Mouse (Mus musculus) liver, embryonic 14.5 days (tissue): ENCODE results near the gene Nrn1.

ENCODE experiments used
- CTCF ChIP-seq: IDR thresholded peaks from 2 replicates; pipeline ENCODE4 v1.5.1; 2016; ENCODE audit warnings: antibody characterized with exemption, low read depth, control low read depth
- EP300 ChIP-seq: IDR thresholded peaks from 2 replicates; pipeline ENCODE4 v1.6.1; 2016; ENCODE audit warnings: antibody characterized with exemption, low read depth

DNA sequence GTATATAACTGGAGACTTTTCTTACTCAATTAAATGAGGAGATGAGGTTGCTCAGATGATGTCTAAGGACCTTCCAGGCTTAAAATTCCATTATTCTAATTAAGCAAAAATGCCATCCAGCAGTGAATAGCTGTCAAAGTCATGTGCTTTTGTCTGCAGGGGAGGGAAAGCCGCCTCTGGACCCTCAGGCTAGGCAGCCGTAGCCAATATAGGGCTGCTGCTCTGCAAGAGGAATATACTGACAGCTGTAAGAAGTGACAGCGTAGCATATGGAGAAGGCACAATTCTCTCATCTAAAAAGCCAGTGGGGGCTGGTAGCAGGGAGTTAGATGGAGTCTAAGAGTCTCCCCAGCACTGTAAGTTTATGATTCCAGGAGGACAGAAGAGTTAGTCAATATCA lies 16.9 kb upstream of the Nrn1 start:
- TF ChIP-seq CTCF: no peak
- no peak for TF ChIP-seq EP300
